8 mouse cellular contexts compared by ENCODE assay signal in the genomic region with DNA sequence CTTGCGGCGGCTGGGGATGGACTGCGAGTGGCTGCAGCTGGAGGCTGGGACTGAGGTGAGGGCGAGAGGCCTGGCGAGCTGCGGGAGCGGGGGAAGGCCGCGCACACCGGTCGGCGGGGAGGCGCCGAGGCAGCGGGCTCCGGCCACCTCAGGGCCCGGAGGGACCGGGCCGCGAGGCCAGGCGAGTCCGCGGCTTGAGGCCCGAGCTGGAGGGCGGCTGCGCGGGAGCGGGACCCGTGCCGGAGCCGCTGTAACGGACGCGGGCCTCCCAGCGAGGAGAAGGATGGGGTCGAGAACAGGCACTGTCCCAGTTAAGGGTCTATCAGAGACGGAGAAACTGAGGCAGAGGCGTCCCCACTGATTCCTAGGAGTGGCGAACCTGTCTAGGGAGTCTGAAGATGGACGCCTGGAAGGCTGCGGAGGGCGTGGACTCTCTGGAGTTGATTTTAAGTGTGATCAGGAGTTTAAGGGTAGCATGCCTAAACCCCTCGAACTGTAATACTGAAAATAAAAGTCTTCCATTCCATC. TPM values are rescaled to one million over a fixed set of nuclear protein-coding genes. Genes with fewer than 3 reads are reported as not detected.
DNase-seq lines count a peak whose midpoint lies in the region; ATAC-seq and TF ChIP-seq lines count a peak whose summit lies in the region.

No protein-coding gene starts in this region.

- peak overlapping the region; percentile 87 for H3K4me2 ChIP-seq in heart, embryonic 16.5 days (ENCODE audit: low read depth, low read length)
- H3K4me2 ChIP-seq in stomach, embryonic 15.5 days = peak overlapping the region; percentile 77

- peak overlapping the region; percentile 94 for H3K27ac ChIP-seq in heart, embryonic 16.5 days (ENCODE audit: low read length)
- peak overlapping the region; percentile 68 for H3K27ac ChIP-seq in liver, adult 2 months (replicated peaks; ENCODE audit: insufficient read depth, low read depth, low read length)
- peak overlapping the region; percentile 97 for H3K27ac ChIP-seq in stomach, embryonic 15.5 days

- TF ChIP-seq POLR2A in liver, adult 2 months (IDR thresholded peaks at IDR 0.05; ENCODE audit: extremely low read depth, insufficient read depth, low read length) = no peak

- H3K36me3 ChIP-seq in heart, embryonic 16.5 days (ENCODE audit: control insufficient read depth, insufficient read depth) = peaks cover 10% of the 10 kb centered on the region
- H3K36me3 ChIP-seq in liver, adult 2 months (ENCODE audit: control insufficient read depth, insufficient read depth, low read length) = no peaks in the 10 kb centered on the region
- H3K36me3 ChIP-seq in stomach, embryonic 15.5 days = 0 out of 2 replicates have a peak, but pooled peaks cover 5% of the 10 kb centered on the region

- H3K27me3 ChIP-seq in heart, embryonic 16.5 days (ENCODE audit: control insufficient read depth, insufficient read depth, low read length) = no peaks in the 10 kb centered on the region
- no peaks in the 10 kb centered on the region for H3K27me3 ChIP-seq in liver, adult 2 months (ENCODE audit: control insufficient read depth, insufficient read depth, low read length)
- H3K27me3 ChIP-seq in stomach, embryonic 15.5 days (replicated peaks) = no peaks in the 10 kb centered on the region

- DNase-seq in heart, postnatal 4 days = no peak
- DNase-seq in MEL-GATA-1-ER (ENCODE audit: extremely low read depth, low read depth) = peak; percentile 10
- peak; percentile 16 for DNase-seq in liver, adult 2 months (ENCODE audit: extremely low read depth, low read depth, low spot score)
- DNase-seq in urinary bladder, postnatal 25 days (ENCODE audit: low spot score) = no peak
- DNase-seq in left cerebral cortex, adult 9 months (ENCODE audit: low spot score in 2 of 2) = no peak

- peak overlapping the region; percentile 99 for H3K9ac ChIP-seq in heart, embryonic 16.5 days (ENCODE audit: low read length)
- H3K9ac ChIP-seq in liver, adult 2 months (ENCODE audit: low read depth, low read length) = peak overlapping the region; percentile 92
- H3K9ac ChIP-seq in stomach, embryonic 15.5 days = peak overlapping the region; percentile 99

- ATAC-seq in heart, embryonic 16.5 days (replicated peaks; ENCODE audit: extremely low read depth, insufficient read depth, low FRiP score) = peak; percentile 47; the same call in 1 of the 2 replicates
- peak; percentile 53 for ATAC-seq in erythroid progenitor cell, adult 5-6 weeks (replicated peaks; ENCODE audit: low FRiP score, poor library complexity, severe bottlenecking)
- ATAC-seq in stomach, embryonic 15.5 days (ENCODE audit: insufficient read depth, low FRiP score, low read depth) = peak; percentile 41

- peaks cover 17% of the 10 kb centered on the region for H3K4me1 ChIP-seq in heart, embryonic 16.5 days (ENCODE audit: control insufficient read depth, insufficient read depth, low read length)
- H3K4me1 ChIP-seq in liver, adult 2 months (ENCODE audit: control insufficient read depth, insufficient read depth, low read length) = peaks cover 6% of the 10 kb centered on the region
- peaks cover 24% of the 10 kb centered on the region for H3K4me1 ChIP-seq in stomach, embryonic 15.5 days

- H3K4me3 ChIP-seq in heart, embryonic 16.5 days (ENCODE audit: low read length) = peak overlapping the region; percentile 92
- peak overlapping the region; percentile 87 for H3K4me3 ChIP-seq in liver, adult 2 months (ENCODE audit: insufficient read depth, low read depth, low read length)
- H3K4me3 ChIP-seq in stomach, embryonic 15.5 days (replicated peaks) = peak overlapping the region; percentile 94

- peaks cover 19% of the 10 kb centered on the region; the same call in 1 of the 2 replicates for H3K79me2 ChIP-seq in liver, adult 2 months (ENCODE audit: control insufficient read depth, insufficient read depth, low read length)

- TF ChIP-seq CTCF in liver, adult 2 months (IDR thresholded peaks at IDR 0.05; ENCODE audit: low read depth, low read length) = no peak

- under 1% methylated on average over 42 of the region's 43 CpGs for WGBS in heart, embryonic 16.5 days
- WGBS in liver, adult 2 months = under 1% methylated on average over 42 of the region's 43 CpGs
- WGBS in stomach, embryonic 15.5 days = 0% methylated on average over 42 of the region's 43 CpGs

- no peaks in the 10 kb centered on the region for H3K9me3 ChIP-seq in heart, embryonic 16.5 days (replicated peaks; ENCODE audit: control insufficient read depth, low read length)
- no peaks in the 10 kb centered on the region for H3K9me3 ChIP-seq in stomach, embryonic 15.5 days

RNA-seq across cellular contexts. Expression of gene Gm28043, which starts 0.4 kb away (rescaled TPM):
- polyA plus RNA-seq in heart, embryonic 16.5 days (2015; fragmentation: Nextera tagmentation; extraction: Ambion mirVana) = 1.7 and 2.1 TPM in 2 replicates
- total RNA-seq in heart, postnatal 4 days (2021) = 1 to 10 TPM; 2.5 to 2.6 TPM
- total RNA-seq in erythroid progenitor cell, adult 5-6 weeks (2015; ENCODE audit: low replicate concordance) = 4.0 and 10.5 TPM in 2 replicates
- total RNA-seq in erythroid progenitor cell, adult 5-6 weeks (2017; ENCODE audit: low replicate concordance) = 29.7 and 39.3 TPM in 2 replicates
- 1.9 TPM in 2 replicates for total RNA-seq in liver, adult 2 months (2014; rRNA removed)
- 0.60 and 0.66 TPM in 2 replicates for polyA plus RNA-seq in liver, adult 2 months (2012; rRNA removed)
- 2.6 and 3.0 TPM in 2 replicates for polyA plus RNA-seq in stomach, embryonic 15.5 days (2015; fragmentation: Nextera tagmentation; extraction: Ambion mirVana)

RNA-seq across cellular contexts. Expression of gene Rnf8, which starts 0.5 kb away (rescaled TPM):
- 55.4 and 60.0 TPM in 2 replicates for polyA plus RNA-seq in heart, embryonic 16.5 days (2015; fragmentation: Nextera tagmentation; extraction: Ambion mirVana)
- total RNA-seq in heart, postnatal 4 days (2021) = 10 to 100 TPM; 24.7 to 28.6 TPM
- 62.0 and 77.1 TPM in 2 replicates for total RNA-seq in erythroid progenitor cell, adult 5-6 weeks (2015; ENCODE audit: low replicate concordance)
- 71.4 and 80.5 TPM in 2 replicates for total RNA-seq in erythroid progenitor cell, adult 5-6 weeks (2017; ENCODE audit: low replicate concordance)
- 8.8 and 9.3 TPM in 2 replicates for total RNA-seq in liver, adult 2 months (2014; rRNA removed)
- polyA plus RNA-seq in liver, adult 2 months (2012; rRNA removed) = 14.6 and 15.2 TPM in 2 replicates
- 66.3 and 70.8 TPM in 2 replicates for polyA plus RNA-seq in stomach, embryonic 15.5 days (2015; fragmentation: Nextera tagmentation; extraction: Ambion mirVana)

RNA-seq across cellular contexts. Expression of gene Cmtr1, which starts 45.3 kb away (rescaled TPM):
- polyA plus RNA-seq in heart, embryonic 16.5 days (2015; fragmentation: Nextera tagmentation; extraction: Ambion mirVana) = 81.7 and 90.5 TPM in 2 replicates
- total RNA-seq in heart, postnatal 4 days (2021) = 10 to 100 TPM; 56.9 to 70.7 TPM
- total RNA-seq in erythroid progenitor cell, adult 5-6 weeks (2015; ENCODE audit: low replicate concordance) = 72.1 and 86.9 TPM in 2 replicates
- total RNA-seq in erythroid progenitor cell, adult 5-6 weeks (2017; ENCODE audit: low replicate concordance) = 448 and 477 TPM in 2 replicates
- 25.7 and 27.7 TPM in 2 replicates for total RNA-seq in liver, adult 2 months (2014; rRNA removed)
- 19.3 and 23.4 TPM in 2 replicates for polyA plus RNA-seq in liver, adult 2 months (2012; rRNA removed)
- 95.8 and 97.9 TPM in 2 replicates for polyA plus RNA-seq in stomach, embryonic 15.5 days (2015; fragmentation: Nextera tagmentation; extraction: Ambion mirVana)

Comparison
In these comparisons a context has a peak if more than half of its experiments do, and no peak if none do; other contexts are left out.
1. DNase-seq: peak in MEL-GATA-1-ER (single experiment) and liver, adult 2 months (single experiment); none in heart, postnatal 4 days (single experiment), urinary bladder, postnatal 25 days (single experiment) and left cerebral cortex, adult 9 months (0 of 2).
2. Peak in every context shown above with its lines, with median percentiles within 50 percentile points of each other: ATAC-seq, H3K27ac ChIP-seq, H3K4me3 ChIP-seq and H3K9ac ChIP-seq.